Mouse (Mus musculus) effector memory CD4-positive, alpha-beta T cell, adult 7 months (primary cell): ENCODE data around the gene Kdm1a. TPM values are rescaled to one million over a fixed set of nuclear protein-coding genes. Genes with fewer than 3 reads are reported as not detected.

Source experiments
- polyA plus RNA-seq: library from polyadenylated mRNA; unstranded; fragments of 100-300 nt; shearing (Covaris generic); gene quantifications from one replicate; pipeline ENCODE4 v1.2.1, GENCODE M21; 2017

The Kdm1a gene
- polyA plus RNA-seq: 64.9 TPM

GRCm38 (mm10) chr4:136602568-136602967 lies at the start of gene Kdm1a:
Gene Kdm1a (minus strand): TSS chr4:136602723.

GRCm38 (mm10) chr4:136622388-136622787 lies 19.9 kb upstream of the Kdm1a start, which contains the start of gene Lactbl1:
Gene Lactbl1 (plus strand): TSS chr4:136622621.

GRCm38 (mm10) chr4:136610387-136610856 lies 7.9 kb upstream of the Kdm1a start, which contains the start of gene Tex46:
Gene Tex46 (plus strand): TSS chr4:136610437.

Other genes starting within 250 kb of the Kdm1a start
- gene Htr1d, start 179.2 kb downstream of the Kdm1a start, polyA plus RNA-seq: 0.77 TPM
- gene 6030445D17Rik, start 140.5 kb downstream of the Kdm1a start, polyA plus RNA-seq: not detected
- gene Luzp1, start 133.0 kb downstream of the Kdm1a start, polyA plus RNA-seq: 14.3 TPM
- gene Tex46, start 7.7 kb upstream of the Kdm1a start, polyA plus RNA-seq: not detected
- gene Lactbl1, start 19.9 kb upstream of the Kdm1a start, polyA plus RNA-seq: 0.21 TPM
- 0.12 TPM for gene Ephb2, start 233.3 kb upstream of the Kdm1a start, polyA plus RNA-seq